Mouse (Mus musculus): ENCODE data around the gene Ints4. TPM values are rescaled to one million over a fixed set of nuclear protein-coding genes. Genes with fewer than 3 reads are reported as not detected.
"Not testable (repeated sequence)": the region's sequence is repeated elsewhere in the genome, so short reads cannot be mapped to it uniquely, and the experiment has no call there.

The Ints4 gene
- 45.7 and 50.1 TPM in 2 replicates for polyA plus RNA-seq (2014; fragmentation: Nextera tagmentation; extraction: Ambion mirVana)

DNA sequence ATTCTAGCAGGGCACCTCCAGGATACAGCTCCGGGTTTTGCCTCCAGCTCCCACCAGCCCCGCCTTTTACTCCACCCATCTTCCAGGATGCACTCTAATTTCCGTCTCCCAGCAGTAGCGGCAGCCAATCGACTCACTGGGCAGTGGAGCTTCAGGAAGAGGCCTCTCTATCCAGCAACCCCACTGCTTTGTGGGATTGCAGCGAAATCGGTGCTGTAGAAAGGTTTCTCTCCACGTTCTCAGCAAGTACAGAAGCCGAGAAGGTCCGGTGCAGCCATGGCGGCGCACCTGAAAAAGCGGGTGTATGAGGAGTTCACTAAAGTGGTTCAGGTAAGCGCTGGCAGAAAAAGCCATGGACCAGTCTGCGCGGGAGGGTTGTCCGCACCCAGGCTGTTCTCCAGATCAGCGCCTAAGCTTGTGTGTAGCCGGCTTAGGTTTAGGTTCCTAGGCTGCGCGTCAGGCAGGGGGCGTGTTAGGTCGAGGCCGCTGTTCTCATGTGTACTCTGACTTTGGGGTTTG, at the start of gene Ints4:
Gene Ints4 (plus strand): TSS at position 136 of the 519 bp plus-strand sequence.
- H3K9ac ChIP-seq (replicated peaks; ENCODE audit: low read depth, low read length) = peak within 1 kb of the TSS; percentile 39
- ATAC-seq (ENCODE audit: low read depth) = peak; percentile 99
- H3K36me3 ChIP-seq (ENCODE audit: control insufficient read depth, insufficient read depth, low read length) = peaks cover 9% of the 10 kb centered on the region
- H3K4me1 ChIP-seq (ENCODE audit: control insufficient read depth, insufficient read depth, low read length) = peaks cover 14% of the 10 kb centered on the region
- H3K27ac ChIP-seq (ENCODE audit: low read depth, low read length) = 0 out of 2 replicates have a peak within 1 kb of the TSS, but pooled peaks have one; percentile 29
- H3K4me3 ChIP-seq (ENCODE audit: low read depth, low read length) = peak within 1 kb of the TSS; percentile 55
- no peaks in the 10 kb centered on the region for H3K9me3 ChIP-seq (ENCODE audit: control insufficient read depth, low read length)
- peak within 1 kb of the TSS; percentile 90 for H3K4me2 ChIP-seq (ENCODE audit: low read depth, low read length)
- WGBS = under 1% methylated on average over 24 of the region's 24 CpGs
- no peaks in the 10 kb centered on the region for H3K27me3 ChIP-seq (ENCODE audit: control insufficient read depth, insufficient read depth, low read length)

DNA sequence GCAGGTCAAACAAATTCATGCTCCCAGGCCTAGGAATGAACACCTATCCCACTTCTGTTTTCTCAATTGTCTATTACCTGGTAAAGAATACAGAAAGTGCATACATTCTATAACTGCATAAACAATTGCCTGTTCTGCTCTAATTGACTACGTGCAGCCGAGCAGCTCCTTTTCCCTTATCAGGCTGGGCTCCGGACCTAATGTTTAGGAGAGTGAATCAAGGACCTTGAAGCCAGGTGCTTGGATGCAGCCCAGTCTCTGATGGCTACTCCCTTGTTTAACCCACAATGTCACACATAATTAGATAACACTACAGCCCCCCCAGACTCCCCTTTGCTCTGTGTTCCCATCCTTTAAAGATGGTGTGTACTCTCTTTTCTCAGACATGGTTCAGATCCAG, 47.2 kb upstream of the Ints4 start:
- not testable (repeated sequence) for H3K4me3 ChIP-seq (ENCODE audit: low read depth, low read length); ATAC-seq (ENCODE audit: low read depth); H3K27me3 ChIP-seq (ENCODE audit: control insufficient read depth, insufficient read depth, low read length); H3K9ac ChIP-seq (replicated peaks; ENCODE audit: low read depth, low read length); H3K36me3 ChIP-seq (ENCODE audit: control insufficient read depth, insufficient read depth, low read length); H3K27ac ChIP-seq (ENCODE audit: low read depth, low read length); H3K9me3 ChIP-seq (ENCODE audit: control insufficient read depth, low read length); H3K4me2 ChIP-seq (ENCODE audit: low read depth, low read length); H3K4me1 ChIP-seq (ENCODE audit: control insufficient read depth, insufficient read depth, low read length)
- WGBS = 73% methylated on average over 3 of the region's 3 CpGs

DNA sequence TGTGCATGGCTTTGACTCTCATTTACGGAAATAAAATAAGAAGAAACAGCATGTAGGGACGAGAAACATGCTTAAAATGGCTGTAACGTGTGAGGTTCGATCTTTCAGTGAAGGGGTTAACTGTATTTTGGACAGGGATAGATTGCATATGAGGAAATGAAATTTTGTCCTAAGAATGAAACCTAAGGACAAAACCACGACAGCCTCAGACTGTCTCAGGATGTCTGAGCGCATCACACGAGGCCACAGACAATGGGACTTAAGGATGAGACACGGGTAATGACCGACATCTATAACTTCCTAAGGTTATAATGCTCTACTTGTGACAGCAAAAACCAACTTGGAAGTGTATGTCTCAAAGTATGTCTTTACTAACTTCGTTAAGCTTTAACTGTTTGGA, 46.2 kb upstream of the Ints4 start:
- Histone ChIP-seq H3K4me3 (ENCODE audit: low read depth, low read length) (no peak overlapping the region), H3K36me3 (ENCODE audit: control insufficient read depth, insufficient read depth, low read length) (no peaks in the 10 kb centered on the region), H3K4me1 (ENCODE audit: control insufficient read depth, insufficient read depth, low read length) (0 out of 2 replicates have a peak, but pooled peaks cover 3% of the 10 kb centered on the region), H3K27me3 (ENCODE audit: control insufficient read depth, insufficient read depth, low read length) (no peaks in the 10 kb centered on the region), H3K9ac (replicated peaks; ENCODE audit: low read depth, low read length) (no peak overlapping the region), H3K27ac (ENCODE audit: low read depth, low read length) (no peak overlapping the region), H3K4me2 (ENCODE audit: low read depth, low read length) (no peak overlapping the region), H3K9me3 (ENCODE audit: control insufficient read depth, low read length) (no peaks in the 10 kb centered on the region)
- 88% methylated on average over 10 of the region's 10 CpGs for WGBS
- ATAC-seq (ENCODE audit: low read depth) = no peak

DNA sequence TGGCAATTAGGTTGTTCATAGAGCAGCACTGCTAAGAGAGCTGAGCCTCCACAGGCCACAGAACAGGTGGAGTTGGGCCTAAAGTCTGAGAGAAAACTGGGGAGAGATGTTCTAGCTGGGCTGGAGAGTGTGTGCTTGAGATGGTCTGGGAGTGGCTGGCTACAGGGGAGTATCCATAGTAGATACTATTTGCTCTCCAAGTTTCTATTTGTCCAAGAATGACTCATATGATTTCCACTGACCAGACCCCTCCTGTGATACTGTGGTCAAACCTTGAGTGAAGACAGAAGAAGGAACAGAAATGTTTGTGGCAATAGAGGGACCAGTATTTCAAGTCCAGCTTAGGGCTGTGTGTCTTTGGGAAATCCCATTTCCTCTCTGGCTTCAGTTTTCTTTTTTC, 41.8 kb upstream of the Ints4 start:
- H3K4me1 ChIP-seq (ENCODE audit: control insufficient read depth, insufficient read depth, low read length) = no peaks in the 10 kb centered on the region
- no peak for ATAC-seq (ENCODE audit: low read depth)
- H3K4me3 ChIP-seq (ENCODE audit: low read depth, low read length) = no peak overlapping the region

DNA sequence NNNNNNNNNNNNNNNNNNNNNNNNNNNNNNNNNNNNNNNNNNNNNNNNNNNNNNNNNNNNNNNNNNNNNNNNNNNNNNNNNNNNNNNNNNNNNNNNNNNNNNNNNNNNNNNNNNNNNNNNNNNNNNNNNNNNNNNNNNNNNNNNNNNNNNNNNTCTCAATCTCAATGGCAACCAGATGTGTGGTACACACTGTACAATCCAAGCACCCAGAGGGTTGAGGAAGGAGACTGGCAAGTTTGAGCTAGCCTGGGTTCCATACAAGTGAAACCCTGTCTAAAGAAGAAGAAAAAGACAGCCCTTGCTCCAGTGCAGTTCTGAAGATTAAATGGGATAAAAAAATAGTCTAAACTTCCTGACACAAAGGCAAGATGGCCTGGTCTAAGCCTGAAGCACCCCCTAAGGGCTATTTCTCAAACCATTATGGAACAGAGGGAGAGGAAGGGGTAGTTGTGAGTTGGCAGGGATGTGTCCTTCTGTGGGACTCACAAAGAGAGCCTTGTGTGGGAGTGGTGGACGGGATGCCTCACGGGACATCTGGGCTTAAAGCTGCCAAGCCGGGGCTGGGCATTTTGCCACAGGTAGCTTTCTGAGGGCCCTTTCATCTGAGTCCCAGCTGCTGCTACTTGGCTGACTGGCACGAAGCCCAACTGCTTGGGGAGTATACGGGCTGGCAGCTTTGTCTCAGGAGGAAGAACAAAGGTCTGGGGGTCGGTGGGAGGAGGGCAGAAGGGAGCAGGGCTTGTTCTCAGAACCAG, 34.4 kb upstream of the Ints4 start:
- WGBS = 15% methylated on average over 6 of the region's 6 CpGs
- H3K4me3 ChIP-seq (ENCODE audit: low read depth, low read length) = no peak overlapping the region

More for the DNA sequence above, 41.8 kb upstream of the Ints4 start:
- no peaks in the 10 kb centered on the region for H3K36me3 ChIP-seq (ENCODE audit: control insufficient read depth, insufficient read depth, low read length)
- no peak overlapping the region for H3K9ac ChIP-seq (replicated peaks; ENCODE audit: low read depth, low read length)
- H3K27ac ChIP-seq (ENCODE audit: low read depth, low read length) = no peak overlapping the region
- no peak overlapping the region for H3K4me2 ChIP-seq (ENCODE audit: low read depth, low read length)
- no peaks in the 10 kb centered on the region for H3K9me3 ChIP-seq (ENCODE audit: control insufficient read depth, low read length)
- H3K27me3 ChIP-seq (ENCODE audit: control insufficient read depth, insufficient read depth, low read length) = no peaks in the 10 kb centered on the region

DNA sequence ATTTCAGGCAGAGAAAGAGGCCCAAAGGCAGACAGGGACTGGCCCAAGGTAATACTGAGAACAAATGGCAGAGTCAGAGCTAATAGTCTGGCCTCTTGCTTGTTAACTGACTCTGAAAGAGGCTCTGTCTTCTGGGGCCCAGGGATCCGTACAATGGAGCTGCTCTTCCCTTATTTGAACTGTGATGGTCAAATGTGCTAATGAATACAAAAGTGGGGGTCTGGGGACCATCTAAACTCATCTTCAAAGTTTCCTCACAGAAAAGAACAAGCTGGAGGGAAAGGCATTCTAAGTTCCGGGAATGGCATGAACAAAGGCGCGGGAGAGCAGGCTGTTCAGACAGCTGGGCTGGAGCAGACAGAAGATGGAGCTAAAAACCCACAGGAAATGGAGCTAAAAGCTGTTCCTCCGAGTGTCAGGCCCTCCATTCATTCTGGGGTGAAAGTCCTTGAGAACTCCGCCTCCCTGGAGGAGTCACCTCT, 33.7 kb upstream of the Ints4 start:
- ATAC-seq (ENCODE audit: low read depth) = peak; percentile 70
- Histone ChIP-seq H3K27ac (ENCODE audit: low read depth, low read length) (peak overlapping the region; percentile 86), H3K9ac (replicated peaks; ENCODE audit: low read depth, low read length) (no peak overlapping the region), H3K4me2 (ENCODE audit: low read depth, low read length) (no peak overlapping the region), H3K4me3 (ENCODE audit: low read depth, low read length) (no peak overlapping the region), H3K36me3 (ENCODE audit: control insufficient read depth, insufficient read depth, low read length) (no peaks in the 10 kb centered on the region), H3K9me3 (ENCODE audit: control insufficient read depth, low read length) (no peaks in the 10 kb centered on the region), H3K4me1 (ENCODE audit: control insufficient read depth, insufficient read depth, low read length) (no peaks in the 10 kb centered on the region), H3K27me3 (ENCODE audit: control insufficient read depth, insufficient read depth, low read length) (no peaks in the 10 kb centered on the region)
- WGBS = 45% methylated on average over 6 of the region's 6 CpGs

More for the DNA sequence above, 34.4 kb upstream of the Ints4 start:
- peak; percentile 95 for ATAC-seq (ENCODE audit: low read depth)
- no peaks in the 10 kb centered on the region for H3K4me1 ChIP-seq (ENCODE audit: control insufficient read depth, insufficient read depth, low read length)
- peak overlapping the region; percentile 86 for H3K27ac ChIP-seq (ENCODE audit: low read depth, low read length)
- H3K9ac ChIP-seq (replicated peaks; ENCODE audit: low read depth, low read length) = no peak overlapping the region
- H3K9me3 ChIP-seq (ENCODE audit: control insufficient read depth, low read length) = no peaks in the 10 kb centered on the region
- no peaks in the 10 kb centered on the region for H3K36me3 ChIP-seq (ENCODE audit: control insufficient read depth, insufficient read depth, low read length)
- no peak overlapping the region for H3K4me2 ChIP-seq (ENCODE audit: low read depth, low read length)
- H3K27me3 ChIP-seq (ENCODE audit: control insufficient read depth, insufficient read depth, low read length) = no peaks in the 10 kb centered on the region

DNA sequence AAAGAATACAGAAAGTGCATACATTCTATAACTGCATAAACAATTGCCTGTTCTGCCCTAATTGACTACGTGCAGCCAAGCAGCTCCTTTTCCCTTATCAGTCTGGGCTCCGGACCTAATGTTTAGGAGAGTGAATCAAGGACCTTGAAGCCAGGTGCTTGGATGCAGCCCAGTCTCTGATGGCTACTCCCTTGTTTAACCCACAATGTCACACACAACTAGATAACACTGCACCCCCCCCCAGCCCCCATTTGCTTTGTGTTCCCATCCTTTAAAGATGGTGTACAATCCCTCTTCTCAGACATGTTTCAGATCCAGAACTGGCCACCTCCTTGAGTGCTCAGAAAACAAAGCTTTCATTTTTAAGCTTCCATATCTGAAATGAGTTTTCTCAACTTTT, 29.7 kb upstream of the Ints4 start, which contains the start of gene Kctd14:
Gene Kctd14 (plus strand): TSS at position 301 of the 400 bp plus-strand sequence.
- not testable (repeated sequence) for H3K4me1 ChIP-seq (ENCODE audit: control insufficient read depth, insufficient read depth, low read length); H3K4me2 ChIP-seq (ENCODE audit: low read depth, low read length); ATAC-seq (ENCODE audit: low read depth); H3K27ac ChIP-seq (ENCODE audit: low read depth, low read length); H3K9ac ChIP-seq (replicated peaks; ENCODE audit: low read depth, low read length); H3K36me3 ChIP-seq (ENCODE audit: control insufficient read depth, insufficient read depth, low read length); H3K9me3 ChIP-seq (ENCODE audit: control insufficient read depth, low read length); H3K27me3 ChIP-seq (ENCODE audit: control insufficient read depth, insufficient read depth, low read length); H3K4me3 ChIP-seq (ENCODE audit: low read depth, low read length)
- WGBS = 83% methylated on average over 2 of the region's 2 CpGs

DNA sequence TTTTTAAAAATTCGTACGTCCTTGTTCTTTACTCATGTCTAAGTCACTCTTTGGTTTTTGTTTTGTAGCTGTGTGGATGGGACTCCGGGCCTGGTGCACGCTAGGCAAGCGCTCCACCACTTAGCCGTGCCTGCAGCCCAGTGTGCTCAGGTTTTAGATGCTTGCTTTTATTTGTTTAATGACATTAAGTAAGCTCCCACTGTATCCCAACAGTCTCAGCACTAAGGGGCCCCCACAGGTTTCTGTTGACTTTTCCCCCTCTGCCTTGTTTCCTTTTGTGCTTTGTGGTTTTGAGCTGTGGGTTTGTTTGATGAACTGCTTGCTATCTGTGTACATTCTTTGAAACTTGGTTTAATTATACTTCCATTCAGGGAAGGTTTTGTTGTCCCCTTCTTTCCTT, 28.6 kb upstream of the Ints4 start:
- no peaks in the 10 kb centered on the region for H3K9me3 ChIP-seq (ENCODE audit: control insufficient read depth, low read length)
- no peak overlapping the region for H3K27ac ChIP-seq (ENCODE audit: low read depth, low read length)
- no peaks in the 10 kb centered on the region for H3K27me3 ChIP-seq (ENCODE audit: control insufficient read depth, insufficient read depth, low read length)
- H3K4me2 ChIP-seq (ENCODE audit: low read depth, low read length) = no peak overlapping the region
- H3K4me3 ChIP-seq (ENCODE audit: low read depth, low read length) = no peak overlapping the region
- H3K36me3 ChIP-seq (ENCODE audit: control insufficient read depth, insufficient read depth, low read length) = no peaks in the 10 kb centered on the region
- 80% methylated on average over 6 of the region's 6 CpGs for WGBS
- no peak for ATAC-seq (ENCODE audit: low read depth)
- no peak overlapping the region for H3K9ac ChIP-seq (replicated peaks; ENCODE audit: low read depth, low read length)
- no peaks in the 10 kb centered on the region for H3K4me1 ChIP-seq (ENCODE audit: control insufficient read depth, insufficient read depth, low read length)

Data from neural tube, embryonic 14.5 days (tissue).